Mouse (Mus musculus) adrenal gland, postnatal 10 days (tissue): ENCODE data around the gene Bloc1s2. TPM values are rescaled to one million over a fixed set of nuclear protein-coding genes. Genes with fewer than 3 reads are reported as not detected.

Source experiments
- DNase-seq: peaks from one replicate; pipeline ENCODE4 v3.0.0; 2021; ENCODE audit warnings: mixed read lengths
- total RNA-seq, 2 experiments: library from RNA; stranded (reverse); gene quantifications; 2 replicates each; pipeline ENCODE4 v1.2.3; 2021

Gene Bloc1s2
- total RNA-seq, 2 experiments from 2014 or later = 29.1 to 30.1 TPM

DNA sequence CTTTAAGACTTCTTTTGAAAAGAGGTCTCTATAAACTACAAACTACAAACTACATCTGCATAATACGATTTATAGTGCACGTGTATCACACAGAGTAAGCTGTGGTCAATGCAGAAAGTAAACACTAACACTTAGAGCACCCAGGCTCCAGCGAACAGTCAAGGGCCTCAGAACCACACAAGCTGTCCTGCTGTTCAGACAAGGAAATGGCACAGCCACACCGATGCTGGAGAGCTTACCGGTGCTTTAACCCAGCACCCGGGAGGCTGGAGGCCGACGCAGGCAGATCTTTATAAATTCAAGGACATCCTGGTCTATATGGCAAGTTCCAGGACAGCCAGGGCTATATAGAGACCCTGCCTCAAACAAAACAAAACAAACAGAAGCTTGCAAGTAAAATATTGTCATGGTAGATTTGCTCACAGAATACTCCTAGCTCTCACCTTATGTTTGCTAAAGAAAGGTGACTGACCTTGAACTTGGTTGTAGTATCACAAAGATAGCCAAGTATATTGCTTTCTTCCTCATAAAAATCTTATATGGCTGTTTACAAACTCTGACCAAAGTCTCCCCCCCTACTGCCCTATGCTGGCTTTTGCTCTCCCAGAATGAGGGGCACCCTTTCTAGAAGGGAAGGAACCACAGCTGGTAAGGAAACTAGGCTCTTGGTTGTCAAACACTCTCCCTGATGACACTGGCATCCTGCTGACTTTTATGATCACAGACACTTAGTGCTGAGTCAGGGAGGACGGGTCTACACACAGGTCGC is 18.3 kb downstream of the Bloc1s2 start:
- DNase-seq = no peak

- no peak for DNase-seq
These were observed 25.1 kb downstream of the Bloc1s2 start for GRCm38 (mm10) chr19:44121137-44121536.

DNA sequence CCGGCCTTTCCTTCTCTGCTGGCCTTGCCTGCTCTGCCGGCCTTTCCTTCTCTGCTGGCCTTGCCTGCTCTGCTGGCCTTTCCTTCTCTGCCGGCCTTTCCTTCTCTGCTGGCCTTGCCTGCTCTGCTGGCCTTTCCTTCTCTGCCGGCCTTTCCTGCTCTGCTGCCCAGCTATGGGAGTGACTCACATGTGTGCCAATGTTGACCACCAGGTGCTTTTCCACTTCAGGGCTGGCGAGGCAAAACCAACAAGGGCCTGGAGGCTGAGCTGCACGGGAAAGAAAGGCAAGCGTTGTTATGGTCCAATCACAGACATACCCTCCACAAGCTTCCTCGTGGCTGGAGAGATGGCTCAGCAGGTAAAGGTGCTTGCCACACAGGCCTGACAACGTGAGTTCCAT is 25.6 kb downstream of the Bloc1s2 start:
- peak; percentile 43 for DNase-seq

GRCm38 (mm10) chr19:44117793-44118192 is 28.5 kb downstream of the Bloc1s2 start:
- no peak for DNase-seq

- no peak for DNase-seq
These were observed 34.5 kb downstream of the Bloc1s2 start for GRCm38 (mm10) chr19:44111706-44112105.

DNA sequence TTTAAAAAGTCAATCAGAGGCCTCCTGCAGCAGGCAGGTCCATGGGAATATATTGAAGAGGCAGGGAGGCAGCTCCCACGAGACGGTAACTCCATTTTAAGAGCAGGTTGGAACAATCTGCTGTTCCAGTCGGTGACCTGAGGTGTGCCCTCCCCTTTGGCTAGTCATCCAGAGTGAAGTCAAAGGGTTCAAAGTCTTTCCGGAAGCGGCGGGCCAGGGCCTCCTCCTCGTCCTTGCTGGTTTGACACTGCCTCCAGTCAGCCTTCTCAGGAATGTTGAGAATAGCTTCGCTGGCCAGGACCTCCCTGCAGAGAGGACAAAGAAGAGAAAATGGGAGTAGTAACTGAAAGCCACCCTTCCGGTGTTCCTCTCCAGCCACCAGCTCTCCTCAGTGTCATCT is 35.9 kb downstream of the Bloc1s2 start:
- peak; percentile 27 for DNase-seq

DNA sequence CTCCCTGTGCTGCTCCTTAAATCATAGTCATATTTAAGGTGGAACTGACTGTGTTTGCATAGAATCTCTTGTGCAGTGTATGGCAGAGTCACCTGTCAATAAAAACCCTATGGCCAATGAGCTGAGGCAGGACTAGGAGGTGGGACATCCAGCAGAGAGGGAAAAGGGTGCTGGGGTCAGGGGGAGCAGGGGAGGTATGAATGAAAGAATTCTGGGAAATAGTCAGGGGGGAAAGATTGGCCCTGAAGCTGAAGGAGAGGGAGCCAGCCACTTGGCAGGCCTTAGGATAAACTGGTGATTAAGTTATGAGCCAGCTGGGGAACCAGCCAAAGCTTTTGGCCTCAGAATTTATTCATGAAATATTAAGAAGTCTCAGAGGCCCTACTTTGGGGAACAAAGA is 37.2 kb downstream of the Bloc1s2 start:
- DNase-seq = peak; percentile 70

DNA sequence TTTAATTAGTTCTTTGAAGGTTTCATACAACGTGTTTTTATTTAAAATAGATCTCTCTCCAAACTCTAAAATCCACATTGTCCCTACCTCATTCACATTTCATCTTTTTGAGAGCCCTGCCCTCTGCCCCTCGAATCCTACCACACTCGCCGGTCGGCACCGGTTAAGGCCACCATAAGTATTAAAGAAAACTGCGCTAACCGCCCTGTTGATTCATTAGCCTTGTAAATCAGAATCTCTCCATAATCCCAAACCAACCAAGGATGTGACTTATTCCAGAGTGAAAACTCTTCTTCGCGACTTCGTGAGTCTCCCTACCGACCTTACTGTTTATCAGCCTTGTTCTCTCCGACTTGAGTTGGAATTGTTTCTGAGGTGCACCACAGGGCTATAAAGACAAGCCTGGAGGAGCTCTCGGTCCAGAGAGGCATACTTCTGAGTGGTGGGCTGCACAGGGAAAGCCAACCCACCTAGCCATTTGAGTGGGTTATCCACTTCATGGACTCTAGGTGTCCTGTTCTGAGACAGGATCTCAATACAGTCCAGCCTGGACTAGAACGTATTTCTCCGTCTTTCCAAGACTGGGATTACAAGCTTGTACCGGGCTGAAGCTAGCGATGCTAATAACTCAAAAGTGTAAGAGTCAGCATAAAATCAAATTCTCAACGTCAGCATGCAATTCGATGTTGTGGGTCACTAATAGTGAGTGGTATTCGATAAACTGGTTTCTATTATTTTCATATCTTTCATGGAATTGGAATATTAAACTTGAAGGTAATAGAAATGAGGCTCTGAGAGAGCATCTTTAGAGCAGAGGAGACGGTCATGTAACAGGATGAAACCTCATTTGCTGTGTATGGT is 38.4 kb downstream of the Bloc1s2 start:
- DNase-seq = peak; percentile 27

GRCm38 (mm10) chr19:44106831-44107660 is 39.2 kb downstream of the Bloc1s2 start, which contains the start of gene Chuk:
Gene Chuk, minus strand, starts transcription at chr19:44107480.
- peak; percentile 98 for DNase-seq

- no peak for DNase-seq
These were observed 41.9 kb downstream of the Bloc1s2 start for GRCm38 (mm10) chr19:44104393-44104792.

DNA sequence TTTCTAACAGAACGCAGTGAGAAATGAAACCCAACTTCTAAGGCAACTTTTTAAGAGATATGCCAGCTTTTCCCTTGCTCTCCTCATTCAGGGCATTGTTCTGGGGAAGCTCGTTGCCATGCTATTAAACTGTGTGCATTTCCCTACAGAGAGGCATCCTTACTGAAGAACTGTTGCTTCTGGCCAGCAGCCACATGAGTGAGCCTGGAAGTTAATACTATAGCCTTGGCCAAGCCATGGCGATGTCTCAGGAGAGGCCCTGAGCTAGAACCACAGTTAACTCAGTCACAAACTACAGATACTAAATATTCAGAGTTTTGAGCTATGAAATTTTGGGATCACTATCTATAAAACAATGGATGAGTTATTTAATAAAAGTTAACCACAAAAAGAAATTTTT is 43.2 kb downstream of the Bloc1s2 start:
- DNase-seq = no peak

DNA sequence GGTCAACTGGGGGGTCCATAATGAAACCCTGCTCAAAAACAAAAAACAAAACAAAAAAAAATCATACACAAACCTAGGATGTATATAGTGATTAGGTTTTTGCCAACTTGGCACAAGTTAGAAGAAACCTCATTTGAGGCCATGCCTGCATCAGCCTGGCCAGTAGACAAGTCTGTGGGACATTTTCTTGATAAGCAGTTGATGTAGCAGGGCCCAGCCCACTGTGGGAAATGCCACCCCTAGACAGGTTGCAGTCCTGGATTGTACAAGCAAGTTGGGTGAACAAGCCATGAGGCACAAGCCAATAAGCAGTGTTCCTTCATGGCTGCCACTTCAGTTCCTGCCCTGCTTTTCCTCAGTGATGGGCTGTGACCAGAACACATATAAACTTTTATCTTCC is 45.4 kb downstream of the Bloc1s2 start:
- DNase-seq = no peak

Other genes with a start within 250 kb of the Bloc1s2 start
- 10 to 100 TPM; 13.9 to 19.0 TPM for gene Dnmbp, start 206.3 kb downstream of the Bloc1s2 start, total RNA-seq
- 10 to 100 TPM; 18.5 to 45.6 TPM for gene Cpn1, start 159.9 kb downstream of the Bloc1s2 start, total RNA-seq
- gene Cyp2c23, start 117.2 kb downstream of the Bloc1s2 start, total RNA-seq = 10 to 100 TPM; 15.8 to 32.2 TPM
- 10 to 100 TPM; 19.3 to 20.0 TPM for gene Erlin1, start 76.7 kb downstream of the Bloc1s2 start, total RNA-seq
- gene Chuk, start 39.0 kb downstream of the Bloc1s2 start, total RNA-seq = 10 to 100 TPM; 48.6 to 52.9 TPM
- gene Cwf19l1, start 10.6 kb downstream of the Bloc1s2 start, total RNA-seq = 10 to 100 TPM; 22.9 to 23.8 TPM
- not detected for gene Pkd2l1, start 46.0 kb upstream of the Bloc1s2 start, total RNA-seq
- gene Scd3, start 56.8 kb upstream of the Bloc1s2 start, total RNA-seq = under 1 TPM in 1 of 2 experiments, not detected in 1; 0.21 TPM
- gene Scd2, start 147.2 kb upstream of the Bloc1s2 start, total RNA-seq = 100 to 1,000 TPM; 226 to 239 TPM
- gene Scd4, start 186.6 kb upstream of the Bloc1s2 start, total RNA-seq = 1 to 10 TPM; 1.6 to 1.7 TPM